Mouse (Mus musculus) limb, embryonic 11.5 days (tissue): ENCODE results near the gene Ubash3a. TPM values are rescaled to one million over a fixed set of nuclear protein-coding genes. Genes with fewer than 3 reads are reported as not detected.

Experiments
- ATAC-seq: fragments of 200-750 bp; cut with Nextera tagmentation; 2 replicates; pipeline ENCODE4 v1.8.0; 2017; ENCODE audit warnings: low read depth; ENCODE audit not compliant: insufficient number of reproducible peaks, low FRiP score, low TSS enrichment
- DNase-seq: peaks from one replicate; pipeline ENCODE4 v3.0.0-alpha.2; 2015; ENCODE audit warnings: low spot score
- H3K27ac ChIP-seq: fragments of 300-500 bp; sonication (generic); replicated peaks from 2 replicates; pipeline ENCODE4 v1.5.1; 2014; ENCODE audit warnings: low read depth, mild to moderate bottlenecking, low read length
- H3K27me3 ChIP-seq: fragments of 300-500 bp; sonication (generic); 2 replicates; pipeline ENCODE4 v1.6.1; 2014; ENCODE audit warnings: mild to moderate bottlenecking, low read length, mixed read lengths; ENCODE audit not compliant: control insufficient read depth, insufficient read depth
- H3K36me3 ChIP-seq: fragments of 300-500 bp; sonication (generic); 2 replicates; pipeline ENCODE4 v1.6.1; 2014; ENCODE audit warnings: mild to moderate bottlenecking, low read length, moderate library complexity, mixed read lengths; ENCODE audit not compliant: control insufficient read depth, insufficient read depth
- H3K4me1 ChIP-seq: fragments of 300-500 bp; sonication (generic); 2 replicates; pipeline ENCODE4 v1.6.1; 2014; ENCODE audit warnings: low read length, mixed read lengths; ENCODE audit not compliant: control insufficient read depth, insufficient read depth
- H3K4me2 ChIP-seq: fragments of 300-500 bp; sonication (generic); 2 replicates; pipeline ENCODE4 v1.6.1; 2014; ENCODE audit warnings: low read depth, mild to moderate bottlenecking, moderate library complexity; ENCODE audit not compliant: severe bottlenecking
- H3K4me3 ChIP-seq: fragments of 300-500 bp; sonication (generic); 2 replicates; pipeline ENCODE4 v1.5.1; 2014; ENCODE audit warnings: low read depth, low read length
- H3K9ac ChIP-seq: fragments of 300-500 bp; sonication (generic); 2 replicates; pipeline ENCODE4 v1.6.1; 2014; ENCODE audit warnings: mild to moderate bottlenecking, low read length
- H3K9me3 ChIP-seq: fragments of 300-500 bp; sonication (generic); 2 replicates; pipeline ENCODE4 v1.6.1; 2016; ENCODE audit warnings: low read length; ENCODE audit not compliant: control insufficient read depth
- WGBS: fragments of 180-500 bp; shearing (Covaris S2); extraction: QIAGEN DNeasy Blood & Tissue Kit; methylation state at CpG from one replicate; pipeline ENCODE4 v1.1.7; 2014; 5-methylcytosine and 5-hydroxymethylcytosine counted together
- polyA plus RNA-seq: library from polyadenylated mRNA; unstranded; fragments of >200 nt; fragmentation: Nextera tagmentation; extraction: Ambion mirVana; gene quantifications from 2 replicates; pipeline ENCODE4 v1.2.1, GENCODE M21; 2014

Ubash3a gene
- polyA plus RNA-seq = 0.40 and 0.71 TPM in 2 replicates

DNA sequence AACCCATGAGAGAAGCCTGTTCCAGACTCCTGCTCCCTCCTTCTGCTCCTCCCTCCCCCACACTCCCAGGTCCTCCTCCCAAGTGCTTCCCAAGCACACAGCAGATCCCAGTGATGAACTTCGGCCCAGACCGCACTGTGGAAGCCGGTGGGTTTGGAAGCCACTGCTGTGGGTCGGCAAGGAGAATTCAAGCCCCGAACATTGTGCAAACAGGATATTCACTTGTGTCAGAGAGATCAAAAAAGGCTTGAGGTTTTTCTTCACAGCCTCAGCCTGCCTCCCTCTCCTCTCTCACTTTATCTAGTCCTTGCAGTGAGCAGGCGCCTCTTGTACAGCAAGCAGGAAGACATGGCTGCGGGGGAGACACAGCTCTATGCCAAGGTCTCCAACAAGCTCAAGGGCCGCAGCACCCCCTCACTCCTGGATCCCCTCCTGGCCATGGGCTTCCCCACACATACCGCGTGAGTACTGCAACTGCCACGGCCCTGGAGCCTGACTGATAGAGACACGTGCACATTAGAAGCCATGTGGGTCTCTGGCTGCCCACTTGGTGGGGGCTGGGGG, at the start of gene Ubash3a:
Gene Ubash3a (plus strand): TSS at position 103 of the 564 bp plus-strand sequence.
- DNase-seq = no peak
- H3K27me3 ChIP-seq = no peaks in the 10 kb centered on the region
- no peaks in the 10 kb centered on the region for H3K4me1 ChIP-seq
- H3K9ac ChIP-seq = no peak within 1 kb of the TSS
- no peaks in the 10 kb centered on the region for H3K9me3 ChIP-seq
- no peak within 1 kb of the TSS for H3K4me3 ChIP-seq
- 79% methylated on average over 12 of the region's 12 CpGs for WGBS
- no peak within 1 kb of the TSS for H3K27ac ChIP-seq
- no peak for ATAC-seq
- H3K36me3 ChIP-seq = no peaks in the 10 kb centered on the region
- H3K4me2 ChIP-seq = no peak within 1 kb of the TSS

DNA sequence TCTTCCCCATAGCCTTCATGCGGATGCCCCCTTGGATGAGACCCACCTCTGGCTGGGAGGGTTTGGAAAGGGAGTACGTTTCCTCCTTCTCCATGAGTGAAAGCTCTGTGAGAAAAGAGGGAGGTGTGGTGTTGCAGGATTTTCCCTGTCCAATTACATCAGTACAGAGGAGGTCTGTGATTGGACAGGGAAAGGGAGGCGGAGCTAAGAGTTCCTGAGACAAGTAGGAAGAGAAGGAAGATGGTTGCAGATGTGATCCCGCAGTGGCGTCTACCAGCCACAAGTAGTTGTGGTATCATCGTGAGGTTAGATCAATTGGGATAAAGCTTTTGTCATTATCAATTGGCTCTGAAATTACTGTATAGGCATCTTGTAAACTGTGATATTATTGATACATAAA, 49.8 kb upstream of the Ubash3a start:
- no peaks in the 10 kb centered on the region for H3K4me1 ChIP-seq
- ATAC-seq = no peak
- 77% methylated on average over 6 of the region's 6 CpGs for WGBS
- H3K9me3 ChIP-seq = no peaks in the 10 kb centered on the region
- H3K27ac ChIP-seq = no peak overlapping the region
- no peak overlapping the region for H3K4me2 ChIP-seq
- DNase-seq = no peak
- no peak overlapping the region for H3K9ac ChIP-seq
- no peak overlapping the region for H3K4me3 ChIP-seq
- H3K27me3 ChIP-seq = no peaks in the 10 kb centered on the region
- no peaks in the 10 kb centered on the region for H3K36me3 ChIP-seq

DNA sequence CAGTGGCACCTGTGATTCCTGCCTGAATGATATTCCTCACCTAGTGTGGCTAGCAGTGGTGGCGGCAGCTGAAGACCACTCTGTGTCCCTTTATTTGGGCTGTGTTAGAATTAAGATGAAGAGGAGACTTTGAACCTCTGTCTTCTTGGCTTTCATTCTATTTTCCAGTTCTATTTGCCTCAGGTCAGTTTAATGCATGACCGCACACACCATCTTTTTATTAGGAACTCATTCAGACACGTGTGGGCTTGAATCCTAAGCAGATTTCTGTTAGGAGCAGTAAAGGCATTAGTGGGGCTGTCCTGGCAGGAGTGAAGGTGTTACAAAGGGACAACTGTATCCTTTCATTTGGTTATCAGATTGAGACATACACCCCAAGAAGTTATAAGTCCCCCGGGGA, 47.4 kb upstream of the Ubash3a start:
- ATAC-seq (no peak), DNase-seq (no peak)
- Histone ChIP-seq H3K36me3 (no peaks in the 10 kb centered on the region), H3K9ac (no peak overlapping the region), H3K4me1 (no peaks in the 10 kb centered on the region), H3K4me2 (no peak overlapping the region), H3K9me3 (no peaks in the 10 kb centered on the region), H3K27me3 (no peaks in the 10 kb centered on the region), H3K4me3 (no peak overlapping the region), H3K27ac (no peak overlapping the region)
- WGBS = 87% methylated on average over 4 of the region's 4 CpGs

DNA sequence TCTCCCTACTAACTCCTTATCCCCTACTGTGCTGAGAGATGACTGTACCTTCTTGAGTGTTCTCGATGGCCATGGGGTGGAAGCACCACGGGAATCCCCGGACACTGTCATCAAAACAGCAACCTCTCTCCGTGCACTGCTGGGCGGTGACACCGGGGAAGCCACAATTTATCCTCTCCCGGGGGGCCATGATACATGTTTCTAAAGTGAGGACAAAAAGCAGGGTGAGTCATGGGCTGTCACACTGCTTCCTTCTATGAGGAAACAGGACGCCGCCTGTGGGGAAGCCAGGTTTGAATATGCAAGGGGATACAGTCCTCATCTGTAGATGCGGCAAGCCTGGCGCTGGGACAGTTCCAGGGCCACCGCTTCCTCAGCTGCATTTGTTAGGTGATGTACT, 45.1 kb upstream of the Ubash3a start:
- ATAC-seq (no peak), DNase-seq (no peak)
- no peak overlapping the region for H3K9ac ChIP-seq
- no peak overlapping the region for H3K4me3 ChIP-seq
- 93% methylated on average over 12 of the region's 12 CpGs for WGBS
- no peaks in the 10 kb centered on the region for H3K4me1 ChIP-seq
- H3K27ac ChIP-seq = no peak overlapping the region
- H3K27me3 ChIP-seq = no peaks in the 10 kb centered on the region
- no peaks in the 10 kb centered on the region for H3K36me3 ChIP-seq
- H3K4me2 ChIP-seq = no peak overlapping the region
- H3K9me3 ChIP-seq = no peaks in the 10 kb centered on the region

DNA sequence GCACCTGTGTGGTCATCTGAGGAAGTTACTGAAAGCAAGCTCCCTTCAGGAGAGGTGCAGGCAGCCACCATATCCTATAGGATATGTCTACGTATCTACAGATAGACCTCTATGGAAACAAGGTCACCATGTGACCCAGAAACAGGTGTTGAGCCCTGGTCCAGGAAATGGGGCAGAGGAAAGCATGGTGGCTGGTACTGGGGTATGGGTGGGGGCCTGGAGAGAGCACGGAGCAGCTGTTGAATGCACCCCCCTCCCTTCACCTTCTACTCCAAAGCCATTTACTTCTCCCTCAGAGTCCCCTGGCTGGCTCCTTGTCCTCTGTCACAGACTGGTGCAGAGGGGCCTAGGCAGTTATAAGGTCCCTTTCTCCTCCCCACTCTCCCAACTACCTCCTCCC, 43.9 kb upstream of the Ubash3a start:
- no peak overlapping the region for H3K4me3 ChIP-seq
- H3K4me2 ChIP-seq = no peak overlapping the region
- no peak overlapping the region for H3K9ac ChIP-seq
- H3K27me3 ChIP-seq = no peaks in the 10 kb centered on the region
- no peaks in the 10 kb centered on the region for H3K9me3 ChIP-seq
- DNase-seq (no peak), ATAC-seq (no peak)
- 81% methylated on average over 2 of the region's 2 CpGs for WGBS
- H3K27ac ChIP-seq = no peak overlapping the region
- H3K4me1 ChIP-seq = no peaks in the 10 kb centered on the region
- H3K36me3 ChIP-seq = no peaks in the 10 kb centered on the region

DNA sequence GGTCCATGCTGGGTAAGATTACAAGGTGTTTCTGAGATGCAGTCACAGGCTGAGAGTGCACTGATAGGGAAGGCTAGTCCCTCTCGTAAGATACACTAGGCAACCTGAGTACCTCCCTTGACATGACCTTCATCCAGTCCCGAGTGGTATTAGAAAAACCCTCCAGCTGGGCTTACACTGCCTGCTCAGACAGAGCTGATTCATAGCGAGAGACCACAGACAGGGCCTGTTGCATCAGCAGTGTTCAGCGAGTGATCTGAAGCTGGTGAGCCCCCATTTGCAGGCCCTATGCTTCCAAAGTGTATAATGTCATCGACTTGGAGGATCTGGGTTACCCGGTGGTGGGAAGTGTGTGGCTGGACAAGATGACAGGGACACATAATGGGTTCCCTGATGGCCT, 42.5 kb upstream of the Ubash3a start, which contains the start of gene Tff1:
Gene Tff1 (minus strand): TSS at position 151 of the 400 bp plus-strand sequence.
- Histone ChIP-seq H3K4me3 (no peak within 1 kb of the TSS), H3K9ac (no peak within 1 kb of the TSS), H3K9me3 (no peaks in the 10 kb centered on the region), H3K4me2 (no peak within 1 kb of the TSS), H3K27ac (no peak within 1 kb of the TSS), H3K27me3 (peaks cover 3% of the 10 kb centered on the region; the same call in 1 of the 2 replicates), H3K36me3 (no peaks in the 10 kb centered on the region), H3K4me1 (no peaks in the 10 kb centered on the region)
- ATAC-seq = no peak
- 86% methylated on average over 6 of the region's 6 CpGs for WGBS
- no peak for DNase-seq

DNA sequence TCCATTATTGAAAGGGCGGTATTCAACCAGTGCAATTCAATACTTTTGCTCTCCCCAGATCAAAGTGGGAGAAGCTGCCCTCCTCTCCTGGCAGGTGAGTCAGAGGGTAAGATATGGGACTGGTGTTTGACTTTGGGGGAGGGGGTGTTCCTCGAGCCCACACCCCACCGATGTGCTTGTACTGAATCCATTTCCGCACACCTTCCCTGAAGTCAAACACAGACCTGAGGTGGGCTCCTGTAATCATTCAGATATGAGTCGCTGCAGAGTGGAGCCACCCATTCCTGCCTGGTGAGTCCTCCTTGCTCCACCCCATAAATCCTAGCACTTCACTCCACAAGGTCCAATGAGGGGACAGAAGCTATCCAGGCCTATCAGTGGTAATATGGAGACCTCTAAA, 37.9 kb upstream of the Ubash3a start:
- 85% methylated on average over 5 of the region's 5 CpGs for whole genome bisulfite sequencing
- no peaks in the 10 kb centered on the region for H3K4me1 ChIP-seq
- H3K4me3 ChIP-seq = no peak overlapping the region
- no peak overlapping the region for H3K4me2 ChIP-seq
- no peaks in the 10 kb centered on the region for H3K9me3 ChIP-seq
- ATAC-seq (no peak), DNase-seq (no peak)
- H3K27ac ChIP-seq = no peak overlapping the region
- no peak overlapping the region for H3K9ac ChIP-seq
- H3K27me3 ChIP-seq = peaks cover 3% of the 10 kb centered on the region; the same call in 1 of the 2 replicates
- H3K36me3 ChIP-seq = no peaks in the 10 kb centered on the region

DNA sequence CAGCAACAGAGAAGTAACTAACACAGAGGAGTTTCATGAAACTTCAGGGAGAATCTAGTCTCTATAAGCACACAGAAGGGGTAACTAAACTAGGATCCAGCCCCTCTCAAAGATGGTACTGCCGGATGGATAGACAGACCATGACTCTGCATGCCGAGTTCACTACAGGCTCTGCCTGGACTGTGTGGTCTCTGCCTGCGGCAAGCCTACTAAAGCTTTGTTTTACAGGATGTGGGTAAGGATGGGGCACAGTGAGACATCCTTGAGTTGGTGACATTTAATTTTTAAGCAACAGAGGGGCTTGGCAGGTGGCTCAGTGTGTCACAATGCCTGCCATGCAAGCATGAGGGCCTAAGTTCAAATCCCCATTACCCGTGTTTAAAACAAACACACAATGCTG, 31.4 kb upstream of the Ubash3a start:
- no peak for DNase-seq
- Histone ChIP-seq H3K9ac (no peak overlapping the region), H3K4me2 (no peak overlapping the region), H3K36me3 (no peaks in the 10 kb centered on the region), H3K4me3 (no peak overlapping the region), H3K27ac (no peak overlapping the region), H3K27me3 (no peaks in the 10 kb centered on the region), H3K9me3 (no peaks in the 10 kb centered on the region), H3K4me1 (no peaks in the 10 kb centered on the region)
- ATAC-seq = no peak
- WGBS = 89% methylated on average over 4 of the region's 4 CpGs

DNA sequence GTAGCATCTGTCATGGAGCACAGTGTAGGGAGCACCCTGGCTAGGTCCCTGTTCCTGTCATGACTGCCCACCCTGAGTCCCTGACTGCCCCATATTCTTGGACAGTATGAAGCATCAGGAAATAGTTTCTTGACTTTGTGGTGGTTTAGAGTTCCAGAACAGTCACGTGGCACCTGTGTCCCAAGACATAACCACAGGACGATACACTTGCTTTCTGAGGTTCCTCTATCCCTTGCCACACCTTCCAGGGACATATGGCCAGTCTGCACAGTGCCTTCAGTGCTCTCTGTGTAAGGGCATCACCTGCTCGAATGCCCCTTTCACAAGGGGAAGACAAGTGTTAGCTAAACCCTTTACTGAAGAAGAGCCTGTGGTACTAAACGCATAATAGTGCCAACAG, 26.2 kb upstream of the Ubash3a start:
- Histone ChIP-seq H3K27me3 (no peaks in the 10 kb centered on the region), H3K9ac (no peak overlapping the region), H3K36me3 (no peaks in the 10 kb centered on the region), H3K9me3 (no peaks in the 10 kb centered on the region), H3K4me2 (no peak overlapping the region), H3K4me1 (no peaks in the 10 kb centered on the region), H3K4me3 (no peak overlapping the region), H3K27ac (no peak overlapping the region)
- WGBS = 88% methylated on average over 4 of the region's 4 CpGs
- DNase-seq (no peak), ATAC-seq (no peak)
